Mouse (Mus musculus): ENCODE data around the gene 4933406M09Rik.

DNA sequence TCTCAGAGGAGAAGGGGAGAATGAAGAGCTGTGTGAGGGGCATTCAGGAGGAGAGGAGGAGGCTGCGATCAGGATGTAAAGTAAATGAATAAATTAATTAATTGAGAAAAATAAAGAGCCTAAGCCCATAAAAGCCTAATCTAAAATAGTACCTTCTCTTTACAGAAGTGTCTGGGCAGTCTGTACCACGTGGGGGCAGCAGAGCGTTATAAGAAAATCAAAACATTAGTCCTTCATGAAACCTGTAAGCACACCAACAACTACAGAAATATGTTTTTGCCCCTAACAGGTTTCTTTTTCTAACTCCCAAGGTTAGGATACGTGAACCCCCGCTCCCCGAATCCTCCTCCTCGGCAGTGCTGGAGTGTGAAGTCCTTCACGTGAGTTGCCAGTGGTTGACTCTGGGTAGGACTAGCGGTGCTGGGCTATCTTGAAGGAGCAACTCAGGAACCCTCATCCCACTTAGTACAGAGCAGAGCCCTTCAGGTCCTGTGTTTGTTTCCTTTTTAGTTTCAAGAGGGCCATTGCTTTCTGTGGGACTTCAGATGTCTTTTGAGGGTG, 16.9 kb upstream of the 4933406M09Rik start:
- TF ChIP-seq POLR2A (IDR thresholded peaks at IDR 0.05; ENCODE audit: borderline replicate concordance, extremely low read depth, insufficient read depth, insufficient read length, poor library complexity, severe bottlenecking): no peak
- peak; percentile 36; the same call in 1 of the 2 replicates for TF ChIP-seq CTCF (IDR thresholded peaks at IDR 0.05; ENCODE audit: borderline replicate concordance, extremely low read depth, insufficient read depth, insufficient read length)
